Mouse (Mus musculus): ENCODE data around the gene Nktr. TPM values are rescaled to one million over a fixed set of nuclear protein-coding genes. Genes with fewer than 3 reads are reported as not detected.

Nktr gene
- polyA plus RNA-seq, 1 experiment, result 36.6 TPM

- no peaks in the 10 kb centered on the region for H3K27me3 ChIP-seq (ENCODE audit: control insufficient read depth, insufficient read depth, low read length)
- no peak overlapping the region for H3K4me3 ChIP-seq (ENCODE audit: extremely low read depth, insufficient read depth, insufficient read length)
- WGBS, result 86% methylated on average over 12 of the region's 12 CpGs
- DNase-seq (ENCODE audit: low read depth in 1 of 2, low spot score in 2 of 2), result no peak
- no peak for TF ChIP-seq POLR2A (IDR thresholded peaks at IDR 0.05; ENCODE audit: low read depth, low read length)
- no peak for TF ChIP-seq CTCF (IDR thresholded peaks at IDR 0.05; ENCODE audit: extremely low read depth, insufficient read depth, insufficient read length, insufficient replicate concordance)
- no peaks in the 10 kb centered on the region for H3K36me3 ChIP-seq (ENCODE audit: control insufficient read depth, insufficient read depth, low read length)
- H3K4me1 ChIP-seq (ENCODE audit: control insufficient read depth, insufficient read depth, insufficient read length), result no peaks in the 10 kb centered on the region
- H3K27ac ChIP-seq (ENCODE audit: insufficient read depth, low read length), result no peak overlapping the region
These were observed 65.8 kb downstream of the Nktr start for GRCm38 (mm10) chr9:121784801-121785200.

DNA sequence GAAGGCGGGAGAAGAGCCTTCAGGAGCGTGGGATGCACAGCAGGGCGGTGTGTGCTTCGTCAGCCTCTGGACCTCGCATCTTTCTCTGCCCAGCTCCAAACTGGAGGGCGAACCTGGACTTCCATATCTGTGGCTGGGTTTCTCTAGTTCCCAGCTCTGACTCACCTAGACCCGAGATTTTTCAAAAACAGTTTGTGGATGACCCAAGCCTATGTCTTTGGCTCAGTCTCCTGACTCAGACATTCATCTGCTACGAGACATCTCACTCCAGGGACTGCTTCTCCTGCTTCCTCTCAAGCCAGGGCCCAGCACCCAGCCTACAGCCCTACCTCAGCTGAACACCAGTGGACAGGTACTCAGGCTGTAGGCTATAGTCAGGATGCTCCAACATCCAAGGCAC lies 66.3 kb downstream of the Nktr start:
- Histone ChIP-seq H3K4me3 (ENCODE audit: extremely low read depth, insufficient read depth, insufficient read length) (no peak overlapping the region), H3K27me3 (ENCODE audit: control insufficient read depth, insufficient read depth, low read length) (no peaks in the 10 kb centered on the region), H3K36me3 (ENCODE audit: control insufficient read depth, insufficient read depth, low read length) (no peaks in the 10 kb centered on the region), H3K27ac (ENCODE audit: insufficient read depth, low read length) (no peak overlapping the region), H3K4me1 (ENCODE audit: control insufficient read depth, insufficient read depth, insufficient read length) (no peaks in the 10 kb centered on the region)
- DNase-seq (ENCODE audit: low read depth in 1 of 2, low spot score in 2 of 2), result no peak
- TF ChIP-seq CTCF (IDR thresholded peaks at IDR 0.05; ENCODE audit: extremely low read depth, insufficient read depth, insufficient read length, insufficient replicate concordance) (no peak), POLR2A (IDR thresholded peaks at IDR 0.05; ENCODE audit: low read depth, low read length) (no peak)
- WGBS, result 80% methylated on average over 8 of the region's 8 CpGs

DNA sequence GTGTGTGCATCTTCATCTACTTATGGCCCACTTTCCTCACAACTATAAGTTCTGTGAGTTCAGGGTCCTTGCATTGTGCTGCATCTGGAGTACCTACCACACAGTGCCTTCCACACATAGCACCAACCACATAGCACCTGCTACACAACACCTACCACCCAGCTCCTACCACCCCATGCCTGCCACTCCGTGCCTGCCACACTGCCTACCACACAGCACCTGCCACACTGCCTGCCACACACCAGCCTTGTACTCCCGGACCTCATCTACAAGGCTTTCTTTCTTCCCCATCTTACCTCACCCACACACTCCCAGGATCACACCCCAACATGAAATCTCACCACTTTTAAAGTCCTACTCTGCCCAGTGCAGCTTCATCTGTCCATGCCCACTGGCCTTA lies 67.4 kb downstream of the Nktr start:
- no peak overlapping the region for H3K27ac ChIP-seq (ENCODE audit: insufficient read depth, low read length)
- no peaks in the 10 kb centered on the region for H3K27me3 ChIP-seq (ENCODE audit: control insufficient read depth, insufficient read depth, low read length)
- H3K36me3 ChIP-seq (ENCODE audit: control insufficient read depth, insufficient read depth, low read length), result no peaks in the 10 kb centered on the region
- no peak for TF ChIP-seq CTCF (IDR thresholded peaks at IDR 0.05; ENCODE audit: extremely low read depth, insufficient read depth, insufficient read length, insufficient replicate concordance)
- no peak for TF ChIP-seq POLR2A (IDR thresholded peaks at IDR 0.05; ENCODE audit: low read depth, low read length)
- DNase-seq (ENCODE audit: low read depth in 1 of 2, low spot score in 2 of 2), result no peak
- no peak overlapping the region for H3K4me3 ChIP-seq (ENCODE audit: extremely low read depth, insufficient read depth, insufficient read length)
- H3K4me1 ChIP-seq (ENCODE audit: control insufficient read depth, insufficient read depth, insufficient read length), result no peaks in the 10 kb centered on the region
- WGBS, result 79% methylated on average over 2 of the region's 2 CpGs

- no peak overlapping the region for H3K27ac ChIP-seq (ENCODE audit: insufficient read depth, low read length)
- H3K36me3 ChIP-seq (ENCODE audit: control insufficient read depth, insufficient read depth, low read length), result no peaks in the 10 kb centered on the region
- H3K4me3 ChIP-seq (ENCODE audit: extremely low read depth, insufficient read depth, insufficient read length), result no peak overlapping the region
- DNase-seq (ENCODE audit: low read depth in 1 of 2, low spot score in 2 of 2), result peak in 1 of 2 experiments; percentile 11
- no peaks in the 10 kb centered on the region for H3K4me1 ChIP-seq (ENCODE audit: control insufficient read depth, insufficient read depth, insufficient read length)
- TF ChIP-seq CTCF (IDR thresholded peaks at IDR 0.05; ENCODE audit: extremely low read depth, insufficient read depth, insufficient read length, insufficient replicate concordance) (no peak), POLR2A (IDR thresholded peaks at IDR 0.05; ENCODE audit: low read depth, low read length) (no peak)
- H3K27me3 ChIP-seq (ENCODE audit: control insufficient read depth, insufficient read depth, low read length), result no peaks in the 10 kb centered on the region
- 22% methylated on average over 4 of the region's 5 CpGs for WGBS
These were observed 72.2 kb downstream of the Nktr start for GRCm38 (mm10) chr9:121791206-121791605.

- H3K4me1 ChIP-seq (ENCODE audit: control insufficient read depth, insufficient read depth, insufficient read length), result no peaks in the 10 kb centered on the region
- no peak for DNase-seq (ENCODE audit: low read depth in 1 of 2, low spot score in 2 of 2)
- no peak within 1 kb of the TSS for H3K27ac ChIP-seq (ENCODE audit: insufficient read depth, low read length)
- no peaks in the 10 kb centered on the region for H3K36me3 ChIP-seq (ENCODE audit: control insufficient read depth, insufficient read depth, low read length)
- TF ChIP-seq CTCF (IDR thresholded peaks at IDR 0.05; ENCODE audit: extremely low read depth, insufficient read depth, insufficient read length, insufficient replicate concordance) (no peak), POLR2A (IDR thresholded peaks at IDR 0.05; ENCODE audit: low read depth, low read length) (no peak)
- no peaks in the 10 kb centered on the region for H3K27me3 ChIP-seq (ENCODE audit: control insufficient read depth, insufficient read depth, low read length)
- no peak within 1 kb of the TSS for H3K4me3 ChIP-seq (ENCODE audit: extremely low read depth, insufficient read depth, insufficient read length)
- 52% methylated on average over 24 of the region's 24 CpGs for WGBS
These were observed 73.0 kb downstream of the Nktr start, which contains the start of gene Hhatl for GRCm38 (mm10) chr9:121791757-121792521. Hhatl (minus strand) TSS chr9:121792507.

DNA sequence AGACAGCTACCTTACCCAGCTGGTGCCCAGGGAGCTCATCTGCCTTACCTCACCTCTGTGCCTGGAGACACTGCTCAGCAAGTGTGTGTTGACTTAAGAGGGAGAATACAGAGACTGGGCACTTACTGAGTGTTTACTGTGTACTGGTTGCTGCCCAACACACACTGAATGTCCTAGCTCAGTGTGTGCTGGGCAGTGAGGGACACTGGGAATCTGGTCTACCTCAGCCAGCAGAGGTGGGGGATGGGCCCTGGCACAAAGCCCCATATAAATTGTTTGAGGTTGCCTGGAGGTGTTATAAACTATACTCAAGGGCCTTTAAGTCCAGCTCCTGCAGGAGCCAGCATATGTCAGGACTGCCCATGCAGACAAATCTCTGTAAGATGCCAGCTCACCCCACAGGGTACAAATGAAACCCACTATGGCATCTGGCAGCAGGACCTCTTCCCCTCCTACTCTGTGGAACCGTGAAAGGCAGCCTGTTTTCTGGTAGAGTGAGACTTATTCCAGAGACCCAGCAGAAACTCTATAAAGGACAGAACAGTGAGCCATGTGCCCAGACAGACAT lies 76.1 kb downstream of the Nktr start:
- Histone ChIP-seq H3K27ac (ENCODE audit: insufficient read depth, low read length) (no peak overlapping the region), H3K36me3 (ENCODE audit: control insufficient read depth, insufficient read depth, low read length) (no peaks in the 10 kb centered on the region), H3K4me1 (ENCODE audit: control insufficient read depth, insufficient read depth, insufficient read length) (no peaks in the 10 kb centered on the region), H3K4me3 (ENCODE audit: extremely low read depth, insufficient read depth, insufficient read length) (no peak overlapping the region), H3K27me3 (ENCODE audit: control insufficient read depth, insufficient read depth, low read length) (no peaks in the 10 kb centered on the region)
- DNase-seq (ENCODE audit: low read depth in 1 of 2, low spot score in 2 of 2), result no peak
- TF ChIP-seq CTCF (IDR thresholded peaks at IDR 0.05; ENCODE audit: extremely low read depth, insufficient read depth, insufficient read length, insufficient replicate concordance), result no peak
- TF ChIP-seq POLR2A (IDR thresholded peaks at IDR 0.05; ENCODE audit: low read depth, low read length), result no peak
- WGBS, result 37% methylated on average over 1 of the region's 1 CpGs

DNA sequence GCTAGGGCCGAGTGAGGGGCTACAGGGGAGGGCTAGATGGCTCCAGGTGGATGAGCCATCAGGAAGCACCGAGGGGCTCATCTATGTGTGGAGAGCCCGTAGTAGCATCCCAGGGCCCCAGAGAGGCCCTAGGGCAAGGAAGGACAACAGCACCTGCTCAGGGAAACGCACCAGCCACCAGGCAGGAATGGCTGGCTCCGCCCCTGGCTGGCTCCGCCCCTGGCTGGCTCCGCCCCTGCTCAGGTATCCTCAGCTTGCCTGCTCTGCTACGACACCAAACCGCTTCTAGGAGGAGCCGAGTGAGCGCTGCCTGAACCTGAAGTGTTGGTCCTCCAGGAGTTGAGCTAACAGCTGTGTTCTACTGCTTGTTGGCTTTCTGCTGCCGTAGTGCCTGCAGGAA lies 78.8 kb downstream of the Nktr start:
- WGBS, result 39% methylated on average over 12 of the region's 12 CpGs
- no peak for DNase-seq (ENCODE audit: low read depth in 1 of 2, low spot score in 2 of 2)
- H3K27me3 ChIP-seq (ENCODE audit: control insufficient read depth, insufficient read depth, low read length), result no peaks in the 10 kb centered on the region

More for the DNA sequence above, 78.8 kb downstream of the Nktr start:
- TF ChIP-seq CTCF (IDR thresholded peaks at IDR 0.05; ENCODE audit: extremely low read depth, insufficient read depth, insufficient read length, insufficient replicate concordance), result no peak
- TF ChIP-seq POLR2A (IDR thresholded peaks at IDR 0.05; ENCODE audit: low read depth, low read length), result no peak
- H3K4me1 ChIP-seq (ENCODE audit: control insufficient read depth, insufficient read depth, insufficient read length), result no peaks in the 10 kb centered on the region
- H3K4me3 ChIP-seq (ENCODE audit: extremely low read depth, insufficient read depth, insufficient read length), result no peak overlapping the region
- no peak overlapping the region for H3K27ac ChIP-seq (ENCODE audit: insufficient read depth, low read length)
- H3K36me3 ChIP-seq (ENCODE audit: control insufficient read depth, insufficient read depth, low read length), result no peaks in the 10 kb centered on the region
